Comparison of ENCODE assay signal across 16 mouse cellular contexts in the genomic region with DNA sequence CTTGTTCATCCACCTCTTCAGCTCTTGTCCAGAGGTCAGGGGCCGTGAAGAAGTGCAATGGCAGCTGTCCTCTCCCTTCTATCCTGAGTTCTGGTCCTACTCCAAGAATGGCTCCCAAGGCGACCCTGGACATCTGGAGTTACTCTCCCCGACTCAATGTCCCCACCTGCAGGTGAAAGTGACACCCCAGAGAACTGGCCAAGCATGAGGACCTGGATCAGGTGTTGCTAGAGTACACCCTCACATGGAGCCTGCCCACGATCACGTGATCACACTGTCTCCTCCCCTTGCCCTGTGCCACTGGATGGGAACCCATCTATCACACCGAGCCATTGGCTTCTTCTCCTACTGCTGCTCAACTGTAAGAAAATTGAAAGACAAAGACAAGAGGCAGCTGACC.
A peak's percentile ranks its signal among the peaks of the same experiment; 100 is the strongest.
DNase-seq lines count a peak whose midpoint lies in the region; ATAC-seq lines count a peak whose summit lies in the region.
"Had no signal": no experiment of that assay in that cellular context is flagged by ENCODE, and none has a peak within 500 bp of the region (broad histone marks: within the 10 kb centered on the region; RNA-seq: fewer than 3 reads in every experiment).

No protein-coding gene starts in this region.

- H3K9me3 ChIP-seq in forebrain, embryonic 15.5 days = no peaks in the 10 kb centered on the region
- H3K9me3 ChIP-seq: heart, embryonic 12.5 days; limb, embryonic 13.5 days; megakaryocyte, embryonic 14.5 days had no signal

- no peak overlapping the region for H3K27ac ChIP-seq in forebrain, embryonic 15.5 days (replicated peaks)
- H3K27ac ChIP-seq: hindbrain, embryonic 14.5 days; limb, embryonic 13.5 days had no signal

- H3K4me1 ChIP-seq in forebrain, embryonic 15.5 days = peaks cover 27% of the 10 kb centered on the region
- H3K4me1 ChIP-seq: megakaryocyte, embryonic 14.5 days had no signal

- 82% methylated on average over 6 of the region's 6 CpGs for WGBS in forebrain, embryonic 15.5 days

- intact Hi-C loops in gastrocnemius, postnatal 14 days (cut with DNase I; ENCODE audit: low total_unique reads) = no loop called here

- H3K36me3 ChIP-seq in forebrain, embryonic 15.5 days = no peaks in the 10 kb centered on the region
- H3K36me3 ChIP-seq: heart, embryonic 12.5 days; limb, embryonic 13.5 days had no signal

- no peak for ATAC-seq in forebrain, embryonic 15.5 days (replicated peaks)

- H3K9ac ChIP-seq in forebrain, embryonic 15.5 days (replicated peaks) = no peak overlapping the region
- H3K9ac ChIP-seq: heart, embryonic 12.5 days; hindbrain, embryonic 14.5 days; limb, embryonic 13.5 days had no signal

- H3K4me2 ChIP-seq in forebrain, embryonic 15.5 days (replicated peaks) = no peak overlapping the region
- H3K4me2 ChIP-seq: heart, embryonic 12.5 days; hindbrain, embryonic 14.5 days; limb, embryonic 13.5 days had no signal

- no peaks in the 10 kb centered on the region for H3K27me3 ChIP-seq in forebrain, embryonic 15.5 days

- no peak overlapping the region for H3K4me3 ChIP-seq in forebrain, embryonic 15.5 days
- H3K4me3 ChIP-seq: heart, embryonic 12.5 days; limb, embryonic 13.5 days; megakaryocyte, embryonic 14.5 days had no signal

- DNase-seq in gastrocnemius, adult 18-20 months (ENCODE audit: low spot score) = peak; percentile 3
- DNase-seq in gastrocnemius, postnatal 14 days = no peak
- peak; percentile 21 for DNase-seq in thymus, postnatal 4 days
- no peak for DNase-seq in thymus, postnatal 0 days (ENCODE audit: low spot score)
- peak; percentile 6 to 19 for DNase-seq in lung, adult 18-20 months
- no peak for DNase-seq in frontal cortex, postnatal 14 days (ENCODE audit: low spot score in 2 of 2)
- no peak for DNase-seq in thymus, postnatal 36 days
- DNase-seq: B cell, adult 2 months; cerebellum, adult 18-20 months; embryo, embryonic 11 days; thymus, postnatal 14 days had no signal

Comparison
In these comparisons a context has a peak if more than half of its experiments do, and no peak if none do; other contexts are left out.
1. DNase-seq: peak in gastrocnemius, adult 18-20 months (single experiment), thymus, postnatal 4 days (single experiment) and lung, adult 18-20 months (2 of 2); none in gastrocnemius, postnatal 14 days (single experiment), thymus, postnatal 0 days (single experiment), frontal cortex, postnatal 14 days (0 of 2) and thymus, postnatal 36 days (0 of 2).